Mouse (Mus musculus): ENCODE measurements around the gene Impg2. TPM values are rescaled to one million over a fixed set of nuclear protein-coding genes. Genes with fewer than 3 reads are reported as not detected.

Gene Impg2
- polyA plus RNA-seq, 1 experiment from 2014 or later, result 0.16 TPM

DNA sequence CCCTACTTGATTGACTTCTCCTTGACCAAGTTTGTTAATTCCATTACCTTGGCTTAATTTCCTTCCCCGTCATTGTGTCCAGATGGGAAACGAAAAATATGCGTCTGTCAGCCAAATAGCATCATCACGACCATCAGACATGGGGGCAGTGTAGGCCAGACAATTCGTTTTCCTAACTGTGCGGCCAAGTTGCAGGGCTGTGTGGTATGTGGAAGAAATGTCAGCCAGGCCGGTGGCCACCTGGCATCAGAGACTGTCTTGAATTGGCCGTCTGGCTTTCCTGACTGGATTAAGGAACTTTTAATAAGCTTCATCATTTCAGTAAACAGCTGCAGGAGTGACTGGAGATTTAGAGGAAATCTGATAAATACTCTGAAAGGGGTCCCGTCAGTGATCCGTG, 28.6 kb downstream of the Impg2 start:
- no peak overlapping the region for H3K27ac ChIP-seq (ENCODE audit: low read length)
- H3K4me2 ChIP-seq (replicated peaks; ENCODE audit: low read depth, low read length), result no peak overlapping the region
- no peaks in the 10 kb centered on the region for H3K4me1 ChIP-seq (ENCODE audit: insufficient read depth, low read length)
- no peak overlapping the region for H3K9ac ChIP-seq (replicated peaks; ENCODE audit: low read length)
- H3K4me3 ChIP-seq (ENCODE audit: low read length), result no peak overlapping the region
- WGBS, result 77% methylated on average over 10 of the region's 10 CpGs
- H3K27me3 ChIP-seq (ENCODE audit: insufficient read depth, low read length), result no peaks in the 10 kb centered on the region
- H3K9me3 ChIP-seq (ENCODE audit: low read length), result no peaks in the 10 kb centered on the region
- peaks cover 3% of the 10 kb centered on the region; the same call in 1 of the 2 replicates for H3K36me3 ChIP-seq (ENCODE audit: insufficient read depth, low read length)
- ATAC-seq (ENCODE audit: low FRiP score, low TSS enrichment), result no peak

- no peaks in the 10 kb centered on the region for H3K36me3 ChIP-seq (ENCODE audit: insufficient read depth, low read length)
- no peaks in the 10 kb centered on the region for H3K27me3 ChIP-seq (ENCODE audit: insufficient read depth, low read length)
- no peak overlapping the region for H3K4me2 ChIP-seq (replicated peaks; ENCODE audit: low read depth, low read length)
- no peaks in the 10 kb centered on the region for H3K4me1 ChIP-seq (ENCODE audit: insufficient read depth, low read length)
- no peak overlapping the region for H3K9ac ChIP-seq (replicated peaks; ENCODE audit: low read length)
- no peak overlapping the region for H3K27ac ChIP-seq (ENCODE audit: low read length)
- no peak for ATAC-seq (ENCODE audit: low FRiP score, low TSS enrichment)
- no peak overlapping the region for H3K4me3 ChIP-seq (ENCODE audit: low read length)
- no peaks in the 10 kb centered on the region for H3K9me3 ChIP-seq (ENCODE audit: low read length)
- 80% methylated on average over 3 of the region's 3 CpGs for WGBS
Measured at GRCm38 (mm10) chr16:56246031-56246430, 41.9 kb downstream of the Impg2 start.

- 88% methylated on average over 1 of the region's 1 CpGs for WGBS
- no peaks in the 10 kb centered on the region for H3K27me3 ChIP-seq (ENCODE audit: insufficient read depth, low read length)
Measured at GRCm38 (mm10) chr16:56273917-56274316, 69.8 kb downstream of the Impg2 start.

DNA sequence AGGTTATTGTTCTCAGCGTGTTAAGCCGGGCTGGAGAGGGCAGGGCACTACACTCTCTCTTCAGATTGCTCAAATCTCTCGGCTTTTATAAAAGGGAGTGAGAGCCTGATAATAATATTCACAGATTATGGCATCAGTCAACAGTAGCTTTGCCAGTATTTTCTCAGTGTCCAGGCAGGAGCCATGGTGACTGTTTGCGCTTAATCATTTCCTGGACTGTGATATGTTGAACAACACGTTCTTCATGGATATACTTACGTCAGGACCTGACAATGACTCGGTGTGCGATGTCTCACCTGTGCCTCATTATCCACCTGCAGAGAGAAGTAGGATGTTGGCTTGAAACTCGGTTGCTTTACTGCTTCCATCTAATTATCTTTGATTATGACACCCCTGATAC, 74.9 kb downstream of the Impg2 start:
- Histone ChIP-seq H3K4me3 (ENCODE audit: low read length) (no peak overlapping the region), H3K9ac (replicated peaks; ENCODE audit: low read length) (no peak overlapping the region), H3K36me3 (ENCODE audit: insufficient read depth, low read length) (no peaks in the 10 kb centered on the region), H3K4me2 (replicated peaks; ENCODE audit: low read depth, low read length) (no peak overlapping the region), H3K9me3 (ENCODE audit: low read length) (no peaks in the 10 kb centered on the region), H3K27ac (ENCODE audit: low read length) (no peak overlapping the region), H3K4me1 (ENCODE audit: insufficient read depth, low read length) (no peaks in the 10 kb centered on the region), H3K27me3 (ENCODE audit: insufficient read depth, low read length) (no peaks in the 10 kb centered on the region)
- 79% methylated on average over 9 of the region's 9 CpGs for WGBS
- ATAC-seq (ENCODE audit: low FRiP score, low TSS enrichment), result no peak

More at GRCm38 (mm10) chr16:56273917-56274316, 69.8 kb downstream of the Impg2 start:
- Histone ChIP-seq H3K4me3 (ENCODE audit: low read length) (no peak overlapping the region), H3K9me3 (ENCODE audit: low read length) (no peaks in the 10 kb centered on the region), H3K4me2 (replicated peaks; ENCODE audit: low read depth, low read length) (no peak overlapping the region), H3K27ac (ENCODE audit: low read length) (no peak overlapping the region), H3K36me3 (ENCODE audit: insufficient read depth, low read length) (no peaks in the 10 kb centered on the region), H3K9ac (replicated peaks; ENCODE audit: low read length) (no peak overlapping the region), H3K4me1 (ENCODE audit: insufficient read depth, low read length) (no peaks in the 10 kb centered on the region)
- no peak for ATAC-seq (ENCODE audit: low FRiP score, low TSS enrichment)

- Histone ChIP-seq H3K4me3 (ENCODE audit: low read length) (no peak overlapping the region), H3K9me3 (ENCODE audit: low read length) (no peaks in the 10 kb centered on the region), H3K9ac (replicated peaks; ENCODE audit: low read length) (no peak overlapping the region), H3K4me2 (replicated peaks; ENCODE audit: low read depth, low read length) (no peak overlapping the region), H3K36me3 (ENCODE audit: insufficient read depth, low read length) (no peaks in the 10 kb centered on the region), H3K4me1 (ENCODE audit: insufficient read depth, low read length) (no peaks in the 10 kb centered on the region), H3K27me3 (ENCODE audit: insufficient read depth, low read length) (no peaks in the 10 kb centered on the region), H3K27ac (ENCODE audit: low read length) (no peak overlapping the region)
- ATAC-seq (ENCODE audit: low FRiP score, low TSS enrichment), result no peak
Measured at GRCm38 (mm10) chr16:56279752-56280151, 75.6 kb downstream of the Impg2 start.

DNA sequence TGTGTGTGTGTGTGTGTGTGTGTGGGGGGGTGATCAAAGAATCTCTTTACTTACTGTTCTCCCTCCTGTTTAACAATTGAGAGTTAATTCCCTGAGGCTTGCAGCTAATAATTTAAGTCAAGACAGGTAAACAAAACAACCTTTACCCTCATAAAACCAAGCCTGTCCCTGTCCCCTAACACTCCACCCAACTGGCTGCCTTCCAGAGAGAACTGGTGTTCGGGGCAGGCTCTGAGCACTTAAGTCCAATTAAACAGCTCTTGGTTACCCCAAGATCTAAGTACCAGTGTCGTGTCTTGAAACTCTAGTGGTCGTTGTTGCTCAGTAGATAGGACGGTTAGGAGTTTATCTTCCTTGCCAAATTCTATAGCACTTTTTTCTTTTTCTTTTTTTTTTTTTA, 77.2 kb downstream of the Impg2 start:
- no peak overlapping the region for H3K4me2 ChIP-seq (replicated peaks; ENCODE audit: low read depth, low read length)
- H3K27ac ChIP-seq (ENCODE audit: low read length), result no peak overlapping the region
- no peak overlapping the region for H3K9ac ChIP-seq (replicated peaks; ENCODE audit: low read length)
- H3K4me3 ChIP-seq (ENCODE audit: low read length), result no peak overlapping the region
- H3K27me3 ChIP-seq (ENCODE audit: insufficient read depth, low read length), result no peaks in the 10 kb centered on the region
- no peaks in the 10 kb centered on the region for H3K4me1 ChIP-seq (ENCODE audit: insufficient read depth, low read length)
- WGBS, result 58% methylated on average over 4 of the region's 4 CpGs
- H3K36me3 ChIP-seq (ENCODE audit: insufficient read depth, low read length), result no peaks in the 10 kb centered on the region
- H3K9me3 ChIP-seq (ENCODE audit: low read length), result no peaks in the 10 kb centered on the region
- no peak for ATAC-seq (ENCODE audit: low FRiP score, low TSS enrichment)

GRCm38 (mm10) chr16:56283330-56283729, 79.2 kb downstream of the Impg2 start:
- H3K9ac ChIP-seq (replicated peaks; ENCODE audit: low read length), result no peak overlapping the region
- no peak overlapping the region for H3K4me2 ChIP-seq (replicated peaks; ENCODE audit: low read depth, low read length)
- no peaks in the 10 kb centered on the region for H3K9me3 ChIP-seq (ENCODE audit: low read length)
- no peaks in the 10 kb centered on the region for H3K36me3 ChIP-seq (ENCODE audit: insufficient read depth, low read length)
- WGBS, result 100% methylated on average over 1 of the region's 1 CpGs
- H3K27ac ChIP-seq (ENCODE audit: low read length), result no peak overlapping the region
- no peak for ATAC-seq (ENCODE audit: low FRiP score, low TSS enrichment)
- H3K27me3 ChIP-seq (ENCODE audit: insufficient read depth, low read length), result no peaks in the 10 kb centered on the region
- no peaks in the 10 kb centered on the region for H3K4me1 ChIP-seq (ENCODE audit: insufficient read depth, low read length)
- H3K4me3 ChIP-seq (ENCODE audit: low read length), result no peak overlapping the region

GRCm38 (mm10) chr16:56283873-56284272, 79.8 kb downstream of the Impg2 start:
- Histone ChIP-seq H3K4me2 (replicated peaks; ENCODE audit: low read depth, low read length) (no peak overlapping the region), H3K4me3 (ENCODE audit: low read length) (no peak overlapping the region), H3K9ac (replicated peaks; ENCODE audit: low read length) (no peak overlapping the region), H3K27ac (ENCODE audit: low read length) (no peak overlapping the region), H3K4me1 (ENCODE audit: insufficient read depth, low read length) (no peaks in the 10 kb centered on the region), H3K27me3 (ENCODE audit: insufficient read depth, low read length) (no peaks in the 10 kb centered on the region), H3K36me3 (ENCODE audit: insufficient read depth, low read length) (no peaks in the 10 kb centered on the region), H3K9me3 (ENCODE audit: low read length) (no peaks in the 10 kb centered on the region)
- no peak for ATAC-seq (ENCODE audit: low FRiP score, low TSS enrichment)
- WGBS, result 89% methylated on average over 1 of the region's 1 CpGs

- H3K4me2 ChIP-seq (replicated peaks; ENCODE audit: low read depth, low read length), result no peak overlapping the region
- no peak for ATAC-seq (ENCODE audit: low FRiP score, low TSS enrichment)
- H3K4me1 ChIP-seq (ENCODE audit: insufficient read depth, low read length), result no peaks in the 10 kb centered on the region
- H3K4me3 ChIP-seq (ENCODE audit: low read length), result no peak overlapping the region
- 84% methylated on average over 5 of the region's 5 CpGs for WGBS
- no peaks in the 10 kb centered on the region for H3K27me3 ChIP-seq (ENCODE audit: insufficient read depth, low read length)
- H3K36me3 ChIP-seq (ENCODE audit: insufficient read depth, low read length), result no peaks in the 10 kb centered on the region
- no peak overlapping the region for H3K9ac ChIP-seq (replicated peaks; ENCODE audit: low read length)
- no peaks in the 10 kb centered on the region for H3K9me3 ChIP-seq (ENCODE audit: low read length)
- no peak overlapping the region for H3K27ac ChIP-seq (ENCODE audit: low read length)
Measured at GRCm38 (mm10) chr16:56286076-56286475, 82.0 kb downstream of the Impg2 start.

GRCm38 (mm10) chr16:56286977-56287376, 82.9 kb downstream of the Impg2 start:
- H3K36me3 ChIP-seq (ENCODE audit: insufficient read depth, low read length), result no peaks in the 10 kb centered on the region
- WGBS, result 98% methylated on average over 2 of the region's 2 CpGs

GRCm38 (mm10) chr16:56294887-56295286, 90.8 kb downstream of the Impg2 start:
- H3K4me3 ChIP-seq (ENCODE audit: low read length), result no peak overlapping the region
- H3K9me3 ChIP-seq (ENCODE audit: low read length), result no peaks in the 10 kb centered on the region
- H3K27me3 ChIP-seq (ENCODE audit: insufficient read depth, low read length), result no peaks in the 10 kb centered on the region
- H3K4me1 ChIP-seq (ENCODE audit: insufficient read depth, low read length), result 0 out of 2 replicates have a peak, but pooled peaks cover 5% of the 10 kb centered on the region
- H3K9ac ChIP-seq (replicated peaks; ENCODE audit: low read length), result no peak overlapping the region
- H3K4me2 ChIP-seq (replicated peaks; ENCODE audit: low read depth, low read length), result no peak overlapping the region
- no peaks in the 10 kb centered on the region for H3K36me3 ChIP-seq (ENCODE audit: insufficient read depth, low read length)
- ATAC-seq (ENCODE audit: low FRiP score, low TSS enrichment), result no peak
- no peak overlapping the region for H3K27ac ChIP-seq (ENCODE audit: low read length)
- 55% methylated on average over 1 of the region's 1 CpGs for WGBS

More at GRCm38 (mm10) chr16:56286977-56287376, 82.9 kb downstream of the Impg2 start:
- no peak for ATAC-seq (ENCODE audit: low FRiP score, low TSS enrichment)
- H3K4me3 ChIP-seq (ENCODE audit: low read length), result no peak overlapping the region
- no peaks in the 10 kb centered on the region for H3K9me3 ChIP-seq (ENCODE audit: low read length)
- H3K27me3 ChIP-seq (ENCODE audit: insufficient read depth, low read length), result no peaks in the 10 kb centered on the region
- no peak overlapping the region for H3K9ac ChIP-seq (replicated peaks; ENCODE audit: low read length)
- no peak overlapping the region for H3K4me2 ChIP-seq (replicated peaks; ENCODE audit: low read depth, low read length)
- no peaks in the 10 kb centered on the region for H3K4me1 ChIP-seq (ENCODE audit: insufficient read depth, low read length)
- H3K27ac ChIP-seq (ENCODE audit: low read length), result no peak overlapping the region

Data from kidney, embryonic 16.5 days (tissue).